Mouse (Mus musculus) CH12.LX (cell line): ENCODE measurements around the gene Kif26b.

Source experiments
- CTCF ChIP-seq, 2 experiments: IDR thresholded peaks in 1 of 2; conservative IDR thresholded peaks in 1 of 2; 2 replicates each; pipeline ENCODE4 v1.5.1; 2011 to 2012; ENCODE audit warnings: low read depth in 2 of 2, low read length in 2 of 2, improper control_type of control experiment in 1 of 2, inconsistent platforms in 1 of 2, mild to moderate bottlenecking in 1 of 2, moderate library complexity in 1 of 2
- ETS1 ChIP-seq: conservative IDR thresholded peaks from 2 replicates; pipeline ENCODE4 v1.6.1; 2012; ENCODE audit warnings: low read depth, mild to moderate bottlenecking, inconsistent platforms, low read length, improper control_type of control experiment, moderate library complexity
- HCFC1 ChIP-seq: IDR thresholded peaks from 2 replicates; pipeline ENCODE4 v1.6.1; 2012; ENCODE audit warnings: low read depth, mild to moderate bottlenecking, inconsistent platforms, low read length, improper control_type of control experiment
- MEF2A ChIP-seq: IDR thresholded peaks from 2 replicates; pipeline ENCODE4 v1.6.1; 2014; ENCODE audit warnings: low read depth, mild to moderate bottlenecking, inconsistent platforms, low read length, improper control_type of control experiment, borderline replicate concordance
- POLR2A ChIP-seq: IDR thresholded peaks from 2 replicates; pipeline ENCODE4 v1.6.1; 2011; ENCODE audit warnings: low read depth, mild to moderate bottlenecking, improper control_type of control experiment, low read length
- POLR2AphosphoS2 ChIP-seq: IDR thresholded peaks from 2 replicates; pipeline ENCODE4 v1.6.1; 2011; ENCODE audit warnings: low read depth, low read length, improper control_type of control experiment
- SIN3A ChIP-seq: IDR thresholded peaks from 2 replicates; pipeline ENCODE4 v1.6.1; 2012; ENCODE audit warnings: low read length, improper control_type of control experiment, inconsistent platforms
- UBTF ChIP-seq: IDR thresholded peaks from 2 replicates; pipeline ENCODE4 v1.6.1; 2012; ENCODE audit warnings: low read depth, mild to moderate bottlenecking, inconsistent platforms, low read length, improper control_type of control experiment, moderate library complexity
- USF1 ChIP-seq: IDR thresholded peaks from 2 replicates; pipeline ENCODE4 v1.6.1; 2014; ENCODE audit warnings: low read depth, mild to moderate bottlenecking, inconsistent platforms, low read length, improper control_type of control experiment
- ZNF384 ChIP-seq: IDR thresholded peaks from 2 replicates; pipeline ENCODE4 v1.6.1; 2012; ENCODE audit warnings: low read depth, low read length, improper control_type of control experiment, inconsistent platforms

GRCm38 (mm10) chr1:178878676-178879075 lies 349.8 kb downstream of the Kif26b start:
- no peak for TF ChIP-seq ETS1
- no peak for TF ChIP-seq POLR2A
- TF ChIP-seq UBTF = no peak
- no peak for TF ChIP-seq CTCF (conservative IDR thresholded peaks at IDR 0.05 in 1 of 2, IDR thresholded peaks at IDR 0.05 in 1 of 2; ENCODE audit: low read depth in 2 of 2, low read length in 2 of 2)
- no peak for TF ChIP-seq SIN3A
- no peak for TF ChIP-seq USF1
- no peak for TF ChIP-seq HCFC1
- no peak for TF ChIP-seq ZNF384
- no peak for TF ChIP-seq POLR2AphosphoS2
- TF ChIP-seq MEF2A = no peak
